Mouse (Mus musculus) hindbrain, postnatal 0 days (tissue): ENCODE data around the gene Erc1. TPM values are rescaled to one million over a fixed set of nuclear protein-coding genes. Genes with fewer than 3 reads are reported as not detected.

ENCODE experiments used
- ATAC-seq: fragments of 200-750 bp; cut with Nextera tagmentation; 2 replicates; pipeline ENCODE4 v1.8.0; 2017; ENCODE audit warnings: mild to moderate bottlenecking, moderate TSS enrichment, moderate library complexity
- DNase-seq: peaks from one replicate; pipeline ENCODE4 v3.0.0-alpha.2; 2015; ENCODE audit warnings: low spot score
- H3K27ac ChIP-seq: fragments of 300-500 bp; sonication (generic); 2 replicates; pipeline ENCODE4 v1.5.1; 2014; ENCODE audit warnings: mild to moderate bottlenecking
- H3K27me3 ChIP-seq: fragments of 300-500 bp; sonication (generic); 2 replicates; pipeline ENCODE4 v1.6.1; 2014; ENCODE audit warnings: low read length, mixed read lengths; ENCODE audit not compliant: insufficient read depth
- H3K36me3 ChIP-seq: fragments of 300-500 bp; sonication (generic); 2 replicates; pipeline ENCODE4 v1.6.1; 2014; ENCODE audit warnings: low read length, mixed read lengths; ENCODE audit not compliant: insufficient read depth
- H3K4me1 ChIP-seq: fragments of 300-500 bp; sonication (generic); 2 replicates; pipeline ENCODE4 v1.6.1; 2014; ENCODE audit warnings: antibody characterized with exemption, low read length, mixed read lengths; ENCODE audit not compliant: insufficient read depth
- H3K4me2 ChIP-seq: fragments of 300-500 bp; sonication (generic); 2 replicates; pipeline ENCODE4 v1.6.1; 2014; ENCODE audit warnings: low read depth, mild to moderate bottlenecking, low read length, moderate library complexity, mixed read lengths
- H3K4me3 ChIP-seq: fragments of 300-500 bp; sonication (generic); 2 replicates; pipeline ENCODE4 v1.5.1; 2014; ENCODE audit warnings: low read length
- H3K9ac ChIP-seq: fragments of 300-500 bp; sonication (generic); replicated peaks from 2 replicates; pipeline ENCODE4 v1.6.1; 2014; ENCODE audit warnings: mild to moderate bottlenecking, low read length, moderate library complexity, mixed read lengths
- H3K9me3 ChIP-seq: fragments of 300-500 bp; sonication (generic); 2 replicates; pipeline ENCODE4 v1.6.1; 2016; ENCODE audit warnings: low read length, mixed read lengths
- CTCF ChIP-seq: IDR thresholded peaks from 2 replicates; pipeline ENCODE4 v1.5.1; 2016; ENCODE audit warnings: antibody characterized with exemption, control low read depth, low read depth
- WGBS: fragments of 180-500 bp; shearing (Covaris S2); extraction: QIAGEN DNeasy Blood & Tissue Kit; methylation state at CpG from one replicate; pipeline ENCODE4 v1.1.7; 2014; 5-methylcytosine and 5-hydroxymethylcytosine counted together
- polyA plus RNA-seq: library from polyadenylated mRNA; unstranded; fragments of >200 nt; fragmentation: Nextera tagmentation; extraction: Ambion mirVana; gene quantifications from 2 replicates; pipeline ENCODE4 v1.2.1, GENCODE M21; 2015
- total RNA-seq: library from RNA; depleted of rRNA; stranded (reverse); fragments of >200 nt; gene quantifications from 2 replicates; pipeline ENCODE4 v1.2.3, GENCODE M21; 2014

Erc1 gene
- total and polyA plus RNA-seq, 2 experiments from 2014 or later, result 51.4 to 73.6 TPM

- Histone ChIP-seq H3K9me3 (no peaks in the 10 kb centered on the region), H3K4me1 (no peaks in the 10 kb centered on the region), H3K9ac (no peak overlapping the region), H3K4me3 (no peak overlapping the region), H3K27me3 (no peaks in the 10 kb centered on the region), H3K27ac (no peak overlapping the region), H3K4me2 (no peak overlapping the region), H3K36me3 (peaks cover 8% of the 10 kb centered on the region; the same call in 1 of the 2 replicates)
- DNase-seq, result no peak
- no peak for TF ChIP-seq CTCF
- 88% methylated on average over 2 of the region's 2 CpGs for WGBS
- ATAC-seq, result no peak
Measured at GRCm38 (mm10) chr6:119741861-119742260, 106.1 kb downstream of the Erc1 start.

GRCm38 (mm10) chr6:119740541-119740940, 107.4 kb downstream of the Erc1 start:
- H3K36me3 ChIP-seq, result peaks cover 8% of the 10 kb centered on the region; the same call in 1 of the 2 replicates
- no peak overlapping the region for H3K9ac ChIP-seq
- DNase-seq (no peak), ATAC-seq (no peak)
- WGBS, result 92% methylated on average over 3 of the region's 3 CpGs
- no peak overlapping the region for H3K4me2 ChIP-seq
- H3K9me3 ChIP-seq, result no peaks in the 10 kb centered on the region
- no peaks in the 10 kb centered on the region for H3K27me3 ChIP-seq
- H3K4me3 ChIP-seq, result no peak overlapping the region
- no peaks in the 10 kb centered on the region for H3K4me1 ChIP-seq
- TF ChIP-seq CTCF, result no peak
- H3K27ac ChIP-seq, result no peak overlapping the region

- no peak for DNase-seq
- WGBS, result 92% methylated on average over 4 of the region's 4 CpGs
- no peak for TF ChIP-seq CTCF
Measured at GRCm38 (mm10) chr6:119738638-119739375, 109.2 kb downstream of the Erc1 start.

GRCm38 (mm10) chr6:119737716-119738115, 110.3 kb downstream of the Erc1 start:
- no peak overlapping the region for H3K9ac ChIP-seq
- H3K9me3 ChIP-seq, result no peaks in the 10 kb centered on the region
- no peak overlapping the region for H3K27ac ChIP-seq
- H3K4me3 ChIP-seq, result no peak overlapping the region
- ATAC-seq (no peak), DNase-seq (no peak)
- H3K27me3 ChIP-seq, result no peaks in the 10 kb centered on the region
- WGBS, result 97% methylated on average over 4 of the region's 4 CpGs
- H3K4me2 ChIP-seq, result no peak overlapping the region
- peaks cover 5% of the 10 kb centered on the region; the same call in 1 of the 2 replicates for H3K36me3 ChIP-seq
- TF ChIP-seq CTCF, result no peak
- H3K4me1 ChIP-seq, result no peaks in the 10 kb centered on the region

More at GRCm38 (mm10) chr6:119738638-119739375, 109.2 kb downstream of the Erc1 start:
- Histone ChIP-seq H3K9me3 (no peaks in the 10 kb centered on the region), H3K27me3 (no peaks in the 10 kb centered on the region), H3K36me3 (peaks cover 8% of the 10 kb centered on the region; the same call in 1 of the 2 replicates), H3K4me3 (no peak overlapping the region), H3K4me2 (no peak overlapping the region), H3K9ac (no peak overlapping the region), H3K27ac (no peak overlapping the region), H3K4me1 (no peaks in the 10 kb centered on the region)
- ATAC-seq, result no peak

- Histone ChIP-seq H3K27ac (no peak overlapping the region), H3K27me3 (no peaks in the 10 kb centered on the region), H3K9me3 (no peaks in the 10 kb centered on the region), H3K36me3 (peaks cover 1% of the 10 kb centered on the region; the same call in 1 of the 2 replicates), H3K4me2 (no peak overlapping the region), H3K9ac (no peak overlapping the region), H3K4me1 (no peaks in the 10 kb centered on the region), H3K4me3 (no peak overlapping the region)
- DNase-seq, result peak; percentile 4
- no peak for ATAC-seq
- WGBS, result 46% methylated on average over 2 of the region's 2 CpGs
- no peak for TF ChIP-seq CTCF
Measured at GRCm38 (mm10) chr6:119735937-119736336, 112.0 kb downstream of the Erc1 start.

GRCm38 (mm10) chr6:119731155-119731554, 116.8 kb downstream of the Erc1 start:
- Histone ChIP-seq H3K4me1 (no peaks in the 10 kb centered on the region), H3K36me3 (no peaks in the 10 kb centered on the region), H3K4me3 (no peak overlapping the region), H3K9ac (no peak overlapping the region), H3K4me2 (no peak overlapping the region), H3K9me3 (no peaks in the 10 kb centered on the region), H3K27ac (no peak overlapping the region), H3K27me3 (no peaks in the 10 kb centered on the region)
- 97% methylated on average over 2 of the region's 2 CpGs for WGBS
- DNase-seq, result no peak
- no peak for ATAC-seq
- no peak for TF ChIP-seq CTCF

- Histone ChIP-seq H3K36me3 (no peaks in the 10 kb centered on the region), H3K4me1 (no peaks in the 10 kb centered on the region), H3K27ac (no peak overlapping the region), H3K27me3 (no peaks in the 10 kb centered on the region), H3K4me2 (no peak overlapping the region), H3K4me3 (no peak overlapping the region), H3K9me3 (no peaks in the 10 kb centered on the region), H3K9ac (no peak overlapping the region)
- DNase-seq, result no peak
- no peak for ATAC-seq
- WGBS, result 94% methylated on average over 2 of the region's 2 CpGs
- TF ChIP-seq CTCF, result no peak
Measured at GRCm38 (mm10) chr6:119715234-119715633, 132.7 kb downstream of the Erc1 start.
